Mouse (Mus musculus) liver, embryonic 12.5 days (tissue): Measurements from ENCODE around the gene Tspyl3. TPM values are rescaled to one million over a fixed set of nuclear protein-coding genes. Genes with fewer than 3 reads are reported as not detected.
"Not testable (repeated sequence)": the region's sequence is repeated elsewhere in the genome, so short reads cannot be mapped to it uniquely, and the experiment has no call there.

Experiments used
- ATAC-seq: fragments of 200-750 bp; cut with Nextera tagmentation; 2 replicates; pipeline ENCODE4 v1.8.0; 2017; ENCODE audit warnings: moderate number of reproducible peaks, mild to moderate bottlenecking, moderate library complexity
- H3K27ac ChIP-seq: fragments of 300-500 bp; sonication (generic); 2 replicates; pipeline ENCODE4 v1.5.1; 2016; ENCODE audit warnings: mild to moderate bottlenecking
- H3K27me3 ChIP-seq: fragments of 300-500 bp; sonication (generic); replicated peaks from 2 replicates; pipeline ENCODE4 v1.6.1; 2016; ENCODE audit warnings: mild to moderate bottlenecking, moderate library complexity
- H3K36me3 ChIP-seq: fragments of 300-500 bp; sonication (generic); 2 replicates; pipeline ENCODE4 v1.6.1; 2016; ENCODE audit warnings: mild to moderate bottlenecking, moderate library complexity
- H3K4me1 ChIP-seq: fragments of 300-500 bp; sonication (generic); 2 replicates; pipeline ENCODE4 v1.6.1; 2016
- H3K4me2 ChIP-seq: fragments of 300-500 bp; sonication (generic); 2 replicates; pipeline ENCODE4 v1.6.1; 2016; ENCODE audit warnings: mild to moderate bottlenecking, moderate library complexity
- H3K4me3 ChIP-seq: fragments of 300-500 bp; sonication (generic); 2 replicates; pipeline ENCODE4 v1.5.1; 2016; ENCODE audit warnings: mild to moderate bottlenecking, moderate library complexity
- H3K9ac ChIP-seq: fragments of 300-500 bp; sonication (generic); 2 replicates; pipeline ENCODE4 v1.6.1; 2016; ENCODE audit warnings: mild to moderate bottlenecking, moderate library complexity
- H3K9me3 ChIP-seq: fragments of 300-500 bp; sonication (generic); replicated peaks from 2 replicates; pipeline ENCODE4 v1.6.1; 2016; ENCODE audit warnings: mild to moderate bottlenecking, moderate library complexity
- WGBS: fragments of 180-500 bp; shearing (Covaris S2); methylation state at CpG from one replicate; pipeline ENCODE4 v1.1.7; 2016; ENCODE audit not compliant: insufficient replicate concordance; 5-methylcytosine and 5-hydroxymethylcytosine counted together
- polyA plus RNA-seq: library from polyadenylated mRNA; unstranded; fragments of >200 nt; fragmentation: Nextera tagmentation; extraction: Ambion mirVana; gene quantifications from 2 replicates; pipeline ENCODE4 v1.2.1, GENCODE M21; 2016

Gene Tspyl3
- 4.1 and 4.6 TPM in 2 replicates for polyA plus RNA-seq

DNA sequence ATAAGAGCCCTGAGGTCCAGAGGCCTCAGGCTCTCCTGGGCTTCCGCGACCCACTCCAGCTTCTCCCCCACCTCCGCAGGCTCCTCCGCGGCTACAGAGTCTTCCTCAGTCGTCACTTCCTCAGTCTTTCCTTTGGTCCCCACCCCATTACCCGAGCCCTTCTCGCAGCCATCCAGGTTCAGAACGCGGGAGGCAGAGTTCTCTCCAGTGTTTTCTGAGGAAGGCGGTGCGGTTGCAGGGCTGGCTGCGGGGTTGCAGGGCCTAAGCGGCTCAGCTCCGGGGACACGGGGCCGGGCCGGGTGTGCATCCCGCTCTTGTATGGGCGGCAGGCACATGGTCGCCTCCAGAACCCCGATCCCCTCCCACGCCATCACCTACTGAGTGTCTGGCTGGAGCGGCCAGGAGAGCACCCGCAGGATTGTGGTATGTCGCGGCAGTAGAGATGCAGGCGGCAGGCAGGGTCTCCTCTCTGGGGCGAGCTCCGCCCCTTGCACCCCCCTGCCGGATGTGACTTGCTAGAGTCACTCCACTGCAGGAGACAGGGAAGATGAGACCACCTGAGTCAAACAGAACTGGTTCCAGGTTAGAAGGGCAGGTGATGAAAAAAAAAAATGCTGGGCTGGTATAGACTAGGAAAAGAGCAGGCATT, at the start of gene Tspyl3:
TSS of gene Tspyl3 (minus strand) at position 496 of the 649 bp plus-strand sequence.
- peak within 1 kb of the TSS; percentile 96 for H3K4me2 ChIP-seq
- peaks cover 34% of the 10 kb centered on the region for H3K36me3 ChIP-seq
- peak within 1 kb of the TSS; percentile 75 for H3K9ac ChIP-seq
- no peak for ATAC-seq
- peak within 1 kb of the TSS; percentile 62 for H3K4me3 ChIP-seq
- H3K9me3 ChIP-seq: no peaks in the 10 kb centered on the region
- H3K27me3 ChIP-seq: no peaks in the 10 kb centered on the region
- 2% methylated on average over 31 of the region's 31 CpGs for WGBS
- peak within 1 kb of the TSS; percentile 86 for H3K27ac ChIP-seq
- peaks cover 97% of the 10 kb centered on the region for H3K4me1 ChIP-seq

DNA sequence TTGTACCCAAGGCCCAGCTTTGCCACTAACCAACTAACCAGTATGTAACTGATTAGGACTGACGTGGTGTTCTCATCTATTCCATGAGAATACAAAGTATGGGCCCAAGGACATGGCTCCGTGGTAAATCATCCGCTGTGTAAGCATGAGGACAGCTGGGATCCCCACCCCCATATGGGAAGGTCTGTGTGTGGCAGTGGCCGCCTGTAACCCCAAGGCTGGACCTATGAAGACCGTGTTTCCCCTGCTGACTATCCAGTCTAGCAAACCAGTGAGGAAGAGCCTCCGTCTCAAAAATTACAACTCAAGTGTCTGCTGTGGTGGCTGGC, 49.6 kb upstream of the Tspyl3 start:
- 62% methylated on average over 6 of the region's 6 CpGs for WGBS
- H3K4me1 ChIP-seq: peaks cover 37% of the 10 kb centered on the region
- H3K27ac ChIP-seq: peak overlapping the region; percentile 20; the same call in 1 of the 2 replicates
- H3K4me2 ChIP-seq: no peak overlapping the region
- no peaks in the 10 kb centered on the region for H3K27me3 ChIP-seq
- H3K36me3 ChIP-seq: no peaks in the 10 kb centered on the region
- peaks cover 4% of the 10 kb centered on the region; the same call in 1 of the 2 replicates for H3K9me3 ChIP-seq
- ATAC-seq: no peak
- no peak overlapping the region; the same call in 1 of the 2 replicates for H3K9ac ChIP-seq
- H3K4me3 ChIP-seq: no peak overlapping the region

DNA sequence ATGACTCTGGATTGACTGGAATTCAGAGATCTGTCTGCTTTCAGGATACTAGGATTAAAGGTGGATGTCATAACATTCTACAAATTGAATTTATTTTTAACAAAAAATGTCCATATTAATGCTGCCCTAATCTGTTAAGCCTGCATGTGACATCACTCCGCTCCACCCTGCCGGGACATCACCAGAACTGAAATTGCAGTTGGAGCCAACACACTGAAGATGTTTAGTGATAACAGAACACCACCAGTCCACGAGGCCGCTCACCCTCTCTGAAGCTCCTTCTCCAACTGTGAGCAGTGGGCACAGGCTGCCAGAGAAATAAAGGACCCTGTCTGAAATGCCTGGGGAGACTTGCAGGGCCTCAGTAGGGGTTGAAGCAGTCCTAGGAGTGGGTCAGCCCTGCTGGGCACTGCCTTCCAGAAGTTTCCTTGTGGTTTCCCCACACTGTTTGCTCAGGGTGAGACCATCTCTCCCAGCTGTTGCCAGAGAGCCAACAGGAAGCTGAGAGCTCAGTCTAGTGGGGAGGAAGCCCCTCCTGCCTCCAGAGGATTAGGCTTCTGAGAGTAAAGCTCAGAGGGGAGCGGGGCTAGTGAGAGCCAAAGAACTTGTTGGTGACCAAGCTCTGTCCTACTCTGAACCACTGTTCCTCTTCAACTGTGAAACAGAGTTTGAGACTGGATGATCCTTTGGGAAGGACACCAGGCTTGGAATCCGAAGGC, 49.1 kb upstream of the Tspyl3 start:
- Histone ChIP-seq H3K27ac (peak overlapping the region; percentile 20; the same call in 1 of the 2 replicates), H3K4me1 (peaks cover 42% of the 10 kb centered on the region)
- H3K9me3 ChIP-seq, H3K4me2 ChIP-seq, H3K4me3 ChIP-seq, H3K27me3 ChIP-seq, H3K9ac ChIP-seq, H3K36me3 ChIP-seq: not testable (repeated sequence)
- WGBS: 39% methylated on average over 6 of the region's 6 CpGs
- ATAC-seq: peak; percentile 53

DNA sequence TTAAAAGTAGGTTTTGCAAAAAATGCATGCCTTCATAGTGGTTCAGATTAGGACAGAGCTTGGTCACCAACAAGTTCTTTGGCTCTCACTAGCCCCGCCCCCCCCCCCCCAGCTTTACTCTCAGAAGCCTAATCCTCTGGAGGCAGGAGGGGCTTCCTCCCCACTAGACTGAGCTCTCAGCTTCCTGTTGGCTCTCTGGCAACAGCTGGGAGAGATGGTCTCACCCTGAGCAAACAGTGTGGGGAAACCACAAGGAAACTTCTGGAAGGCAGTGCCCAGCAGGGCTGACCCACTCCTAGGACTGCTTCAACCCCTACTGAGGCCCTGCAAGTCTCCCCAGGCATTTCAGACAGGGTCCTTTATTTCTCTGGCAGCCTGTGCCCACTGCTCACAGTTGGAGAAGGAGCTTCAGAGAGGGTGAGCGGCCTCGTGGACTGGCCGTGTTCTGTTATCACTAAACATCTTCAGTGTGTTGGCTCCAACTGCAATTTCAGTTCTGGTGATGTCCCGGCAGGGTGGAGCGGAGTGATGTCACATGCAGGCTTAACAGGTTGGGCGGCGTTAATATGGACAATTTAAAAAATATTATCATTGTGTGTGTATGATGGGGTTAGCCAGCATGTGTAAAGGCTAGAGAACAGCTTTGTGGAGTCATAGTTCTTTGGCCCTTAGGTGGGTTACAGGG, 45.1 kb upstream of the Tspyl3 start:
- Histone ChIP-seq H3K27ac (peak overlapping the region; percentile 52; the same call in 1 of the 2 replicates), H3K4me1 (peaks cover 52% of the 10 kb centered on the region), H3K36me3 (peaks cover 33% of the 10 kb centered on the region)
- 35% methylated on average over 8 of the region's 8 CpGs for WGBS
- ATAC-seq: peak; percentile 46
- H3K27me3 ChIP-seq, H3K4me2 ChIP-seq, H3K9ac ChIP-seq, H3K4me3 ChIP-seq, H3K9me3 ChIP-seq: not testable (repeated sequence)

DNA sequence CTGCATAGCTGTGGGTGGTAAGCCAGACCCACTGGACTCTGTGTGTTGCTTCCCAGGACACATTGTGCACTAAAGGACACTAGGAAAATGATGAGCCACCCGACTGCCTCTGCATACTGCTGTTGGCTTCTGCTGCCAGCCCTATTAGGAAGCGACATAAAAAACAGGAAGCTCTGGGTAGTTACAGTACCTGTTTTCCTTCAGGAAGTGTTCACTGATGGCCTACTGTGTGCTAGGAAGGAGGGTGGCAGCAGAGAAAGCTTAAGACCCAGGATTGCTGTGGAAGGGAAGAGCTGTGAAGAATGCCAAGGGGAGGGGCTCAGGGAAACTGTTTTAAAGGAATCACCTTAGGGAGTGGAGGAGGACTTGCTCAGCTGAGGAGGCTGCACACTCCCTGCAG, 42.1 kb upstream of the Tspyl3 start:
- Histone ChIP-seq H3K4me2 (no peak overlapping the region), H3K4me3 (no peak overlapping the region), H3K9ac (no peak overlapping the region), H3K36me3 (peaks cover 62% of the 10 kb centered on the region), H3K27ac (no peak overlapping the region), H3K9me3 (no peaks in the 10 kb centered on the region), H3K4me1 (peaks cover 34% of the 10 kb centered on the region), H3K27me3 (no peaks in the 10 kb centered on the region)
- no peak for ATAC-seq
- WGBS: 70% methylated on average over 2 of the region's 2 CpGs

DNA sequence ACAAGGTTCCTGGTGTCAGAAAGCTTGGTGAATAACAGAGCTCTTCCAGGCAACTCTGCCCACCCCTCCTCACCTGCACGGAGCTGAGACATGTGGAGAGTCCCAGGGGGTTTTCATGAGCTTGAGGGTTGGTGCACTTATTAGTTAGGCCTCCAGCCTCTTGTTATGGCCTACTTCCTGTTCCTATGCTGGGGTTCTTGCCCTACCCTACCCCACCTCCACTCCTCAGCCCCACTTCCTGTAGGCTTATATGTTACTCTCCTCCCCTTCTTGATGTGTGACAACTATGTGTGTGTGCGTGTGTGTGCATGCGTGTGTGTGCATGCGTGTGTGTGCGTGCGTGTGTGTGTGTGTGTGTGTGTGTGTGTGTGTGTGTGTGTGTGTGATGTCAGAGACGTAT, 37.8 kb upstream of the Tspyl3 start:
- ATAC-seq: no peak
- H3K4me1 ChIP-seq: peaks cover 41% of the 10 kb centered on the region
- no peaks in the 10 kb centered on the region for H3K9me3 ChIP-seq
- no peaks in the 10 kb centered on the region for H3K27me3 ChIP-seq
- H3K36me3 ChIP-seq: peaks cover 69% of the 10 kb centered on the region
- H3K9ac ChIP-seq: no peak overlapping the region
- H3K27ac ChIP-seq: no peak overlapping the region
- 75% methylated on average over 7 of the region's 7 CpGs for WGBS
- H3K4me3 ChIP-seq: no peak overlapping the region
- no peak overlapping the region for H3K4me2 ChIP-seq

DNA sequence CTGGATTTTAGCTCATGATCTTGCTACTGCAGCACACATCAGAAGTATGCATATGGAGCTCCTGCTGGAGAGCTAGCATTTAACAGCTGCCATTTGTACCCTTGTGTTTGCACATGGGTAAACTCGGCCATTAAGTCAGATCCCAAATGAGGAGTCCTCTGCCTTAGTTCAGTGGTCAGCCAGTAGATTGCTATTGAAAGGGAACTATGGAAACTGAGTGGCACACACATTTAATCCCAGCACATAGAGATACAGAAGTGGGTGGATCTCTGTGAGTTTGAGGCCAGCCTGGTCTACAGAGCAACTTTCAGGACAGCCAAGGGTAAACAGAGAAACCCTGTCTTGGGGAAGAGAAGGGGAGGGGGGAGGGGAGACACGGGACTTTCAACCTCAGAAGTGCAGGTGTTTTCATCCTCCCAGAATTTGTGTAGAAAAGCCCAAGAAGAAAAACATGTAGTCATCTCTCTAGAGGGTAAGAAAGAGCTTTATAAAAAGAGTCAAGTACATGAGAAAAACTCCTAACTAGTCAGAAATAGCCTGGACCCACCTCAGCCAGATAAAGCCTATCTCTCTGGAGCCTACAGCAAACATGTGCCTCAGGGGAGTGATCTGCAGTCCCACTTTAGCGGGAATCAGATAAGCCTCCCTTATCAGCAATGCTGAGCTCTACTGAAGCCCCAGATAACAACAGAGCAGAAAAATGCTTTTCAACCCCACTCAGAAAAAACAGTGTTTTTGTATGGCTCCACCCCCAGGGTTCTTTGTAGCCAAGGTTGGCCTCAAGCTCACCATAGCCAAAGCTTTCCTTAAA, 34.8 kb upstream of the Tspyl3 start:
- Histone ChIP-seq H3K27me3 (no peaks in the 10 kb centered on the region), H3K27ac (peak overlapping the region; percentile 87), H3K9ac (peak overlapping the region; percentile 5; the same call in 1 of the 2 replicates), H3K9me3 (no peaks in the 10 kb centered on the region), H3K36me3 (peaks cover 54% of the 10 kb centered on the region), H3K4me1 (peaks cover 41% of the 10 kb centered on the region), H3K4me2 (peak overlapping the region; percentile 48), H3K4me3 (no peak overlapping the region)
- 13% methylated on average over 3 of the region's 3 CpGs for WGBS
- ATAC-seq: peak; percentile 91

DNA sequence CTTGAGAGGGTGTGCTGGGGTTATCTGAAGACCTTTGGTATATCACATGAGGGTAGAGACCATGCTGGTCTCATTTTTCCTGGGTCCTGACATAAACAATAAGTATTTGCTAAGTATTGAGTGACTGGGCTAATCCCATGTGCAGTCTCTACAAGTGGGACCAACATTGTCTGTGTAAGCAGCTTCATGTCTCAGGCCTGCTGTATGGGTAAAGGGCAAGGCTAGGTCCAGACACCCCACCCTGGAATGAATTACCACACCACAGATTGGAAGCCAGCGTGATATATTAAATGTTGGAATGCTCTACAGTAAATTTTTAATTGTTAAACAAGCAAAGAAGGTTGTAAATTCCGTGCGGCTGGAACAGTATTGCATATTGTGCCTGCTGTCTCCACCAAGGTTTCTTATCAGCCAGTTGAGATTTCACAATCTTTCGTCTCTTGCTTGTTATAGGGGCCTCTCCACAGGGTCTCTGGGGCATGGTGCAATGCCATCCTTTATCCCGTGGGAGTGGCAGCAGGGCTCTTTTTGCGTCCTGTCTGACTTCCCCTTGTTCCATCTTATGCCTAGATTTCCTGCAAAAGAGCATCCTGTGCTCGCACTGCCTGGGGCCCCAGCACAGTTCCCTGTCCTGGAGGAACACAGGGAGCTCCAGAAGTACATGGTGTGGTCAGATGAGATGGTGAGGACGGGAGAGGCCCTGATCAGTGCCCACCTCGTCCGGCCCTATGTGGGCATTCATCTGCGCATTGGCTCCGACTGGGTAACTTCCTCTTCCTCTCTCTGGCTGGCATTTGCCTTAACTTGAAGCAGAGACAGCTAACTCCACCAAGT, 34.0 kb upstream of the Tspyl3 start:
- no peak for ATAC-seq
- peaks cover 52% of the 10 kb centered on the region for H3K36me3 ChIP-seq
- peaks cover 41% of the 10 kb centered on the region for H3K4me1 ChIP-seq
- no peaks in the 10 kb centered on the region for H3K9me3 ChIP-seq
- H3K4me2 ChIP-seq: peak overlapping the region; percentile 48
- H3K9ac ChIP-seq: peak overlapping the region; percentile 5; the same call in 1 of the 2 replicates
- H3K27me3 ChIP-seq: no peaks in the 10 kb centered on the region
- 43% methylated on average over 12 of the region's 12 CpGs for whole genome bisulfite sequencing
- no peak overlapping the region for H3K4me3 ChIP-seq
- H3K27ac ChIP-seq: peak overlapping the region; percentile 87

DNA sequence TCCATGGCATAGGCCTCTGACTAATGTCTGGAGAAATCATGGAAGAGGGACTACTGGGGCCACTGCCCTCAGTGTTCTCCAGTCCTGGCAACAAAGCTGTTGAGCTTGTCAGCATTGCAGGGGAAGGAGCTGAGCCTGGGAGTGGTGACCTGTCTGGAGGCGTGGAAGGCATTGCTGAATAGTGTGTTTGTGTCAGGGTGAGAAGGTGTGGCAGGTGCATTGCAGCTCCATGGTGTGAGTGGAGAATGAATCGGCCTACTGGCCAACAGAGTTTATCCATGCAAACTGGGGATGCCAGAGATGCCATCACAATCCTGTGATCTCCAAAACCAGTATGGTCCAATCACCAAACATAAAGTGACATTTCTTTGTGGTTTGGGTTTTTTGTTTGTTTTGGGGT, 31.4 kb upstream of the Tspyl3 start:
- WGBS: 88% methylated on average over 2 of the region's 2 CpGs
- no peak for ATAC-seq
- Histone ChIP-seq H3K9ac (no peak overlapping the region), H3K27ac (no peak overlapping the region), H3K9me3 (no peaks in the 10 kb centered on the region), H3K27me3 (no peaks in the 10 kb centered on the region), H3K4me2 (no peak overlapping the region), H3K4me1 (peaks cover 35% of the 10 kb centered on the region), H3K36me3 (peaks cover 53% of the 10 kb centered on the region), H3K4me3 (no peak overlapping the region)

DNA sequence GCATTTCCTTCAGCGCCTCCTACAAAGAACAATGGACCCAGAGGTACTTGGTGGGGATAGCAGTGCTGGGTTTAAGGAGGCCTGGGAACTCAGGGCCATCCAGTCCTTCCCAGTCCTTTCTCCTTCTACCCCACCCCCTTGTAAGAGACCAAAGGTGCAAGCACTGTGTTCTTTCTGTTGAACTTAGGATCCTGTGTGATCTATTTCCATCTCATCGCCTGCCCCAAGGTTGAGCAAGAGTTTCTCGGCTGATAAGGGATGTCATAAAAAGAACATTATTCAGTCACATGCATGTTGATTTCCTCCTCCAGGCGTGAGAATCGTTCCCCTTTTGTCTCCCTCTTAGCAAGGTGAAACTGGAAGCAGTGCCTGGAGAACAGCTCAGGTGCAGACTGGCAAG, 24.5 kb upstream of the Tspyl3 start:
- H3K27ac ChIP-seq: no peak overlapping the region
- no peak overlapping the region for H3K4me2 ChIP-seq
- H3K4me1 ChIP-seq: peaks cover 9% of the 10 kb centered on the region; the same call in 1 of the 2 replicates
- H3K9ac ChIP-seq: no peak overlapping the region
- peaks cover 86% of the 10 kb centered on the region for H3K36me3 ChIP-seq
- ATAC-seq: no peak
- no peaks in the 10 kb centered on the region for H3K27me3 ChIP-seq
- H3K9me3 ChIP-seq: no peaks in the 10 kb centered on the region
- no peak overlapping the region for H3K4me3 ChIP-seq
- 77% methylated on average over 5 of the region's 5 CpGs for WGBS

DNA sequence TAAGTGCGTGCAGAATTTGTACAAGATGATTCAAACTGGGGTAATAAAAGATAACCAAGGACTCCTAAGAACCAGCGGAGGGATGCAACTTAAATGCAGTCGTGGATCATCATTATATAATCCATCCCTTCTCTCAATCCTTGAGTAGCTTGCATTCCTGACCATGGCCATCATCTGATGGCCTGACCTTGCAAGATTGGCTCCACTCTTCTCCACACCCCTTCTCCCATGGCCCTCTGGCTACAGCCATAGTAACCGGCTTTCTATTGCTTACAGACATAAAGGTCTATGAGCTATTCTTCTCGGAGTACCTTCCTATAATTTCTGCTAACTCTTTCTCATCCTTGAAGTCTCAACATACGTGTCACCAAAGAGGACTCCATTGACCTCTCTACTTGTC, 16.9 kb upstream of the Tspyl3 start:
- Histone ChIP-seq H3K27ac (peak overlapping the region; percentile 97), H3K27me3 (no peaks in the 10 kb centered on the region), H3K4me2 (peak overlapping the region; percentile 84), H3K9me3 (no peaks in the 10 kb centered on the region), H3K4me3 (peak overlapping the region; percentile 82), H3K36me3 (peaks cover 47% of the 10 kb centered on the region), H3K9ac (peak overlapping the region; percentile 98), H3K4me1 (peaks cover 53% of the 10 kb centered on the region)
- 57% methylated on average over 6 of the region's 6 CpGs for WGBS
- ATAC-seq: no peak
